Mouse (Mus musculus): ENCODE results near the gene Gm1123.

DNA sequence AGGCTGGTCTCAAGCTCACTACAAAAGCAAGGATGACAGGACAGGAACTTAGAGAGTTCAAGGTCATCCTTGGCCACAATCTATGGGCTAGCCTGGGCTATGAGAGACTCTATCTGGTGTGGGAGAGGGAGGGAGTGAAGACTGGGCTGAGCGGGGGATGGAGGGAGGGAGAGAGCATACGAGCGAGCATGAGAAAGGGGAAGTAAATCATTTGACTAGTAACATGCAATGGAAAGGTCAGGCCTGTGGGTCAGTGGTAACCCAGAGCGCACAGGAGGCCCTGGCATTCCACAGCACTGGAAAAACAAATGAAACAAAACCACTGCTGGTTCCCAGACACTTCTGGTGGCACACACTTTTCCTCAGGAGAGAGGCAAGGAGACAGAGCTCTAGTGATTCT lies 37.0 kb upstream of the Gm1123 start:
- TF ChIP-seq CTCF (IDR thresholded peaks at IDR 0.05; ENCODE audit: insufficient read depth, low read depth, low read length) (no peak), POLR2A (IDR thresholded peaks at IDR 0.05; ENCODE audit: insufficient read depth, low read depth, low read length) (no peak)
